Mouse (Mus musculus): ENCODE data around the gene Irx6. TPM values are rescaled to one million over a fixed set of nuclear protein-coding genes. Genes with fewer than 3 reads are reported as not detected.

Gene Irx6
- not detected in 2 replicates for polyA plus RNA-seq (2012)

DNA sequence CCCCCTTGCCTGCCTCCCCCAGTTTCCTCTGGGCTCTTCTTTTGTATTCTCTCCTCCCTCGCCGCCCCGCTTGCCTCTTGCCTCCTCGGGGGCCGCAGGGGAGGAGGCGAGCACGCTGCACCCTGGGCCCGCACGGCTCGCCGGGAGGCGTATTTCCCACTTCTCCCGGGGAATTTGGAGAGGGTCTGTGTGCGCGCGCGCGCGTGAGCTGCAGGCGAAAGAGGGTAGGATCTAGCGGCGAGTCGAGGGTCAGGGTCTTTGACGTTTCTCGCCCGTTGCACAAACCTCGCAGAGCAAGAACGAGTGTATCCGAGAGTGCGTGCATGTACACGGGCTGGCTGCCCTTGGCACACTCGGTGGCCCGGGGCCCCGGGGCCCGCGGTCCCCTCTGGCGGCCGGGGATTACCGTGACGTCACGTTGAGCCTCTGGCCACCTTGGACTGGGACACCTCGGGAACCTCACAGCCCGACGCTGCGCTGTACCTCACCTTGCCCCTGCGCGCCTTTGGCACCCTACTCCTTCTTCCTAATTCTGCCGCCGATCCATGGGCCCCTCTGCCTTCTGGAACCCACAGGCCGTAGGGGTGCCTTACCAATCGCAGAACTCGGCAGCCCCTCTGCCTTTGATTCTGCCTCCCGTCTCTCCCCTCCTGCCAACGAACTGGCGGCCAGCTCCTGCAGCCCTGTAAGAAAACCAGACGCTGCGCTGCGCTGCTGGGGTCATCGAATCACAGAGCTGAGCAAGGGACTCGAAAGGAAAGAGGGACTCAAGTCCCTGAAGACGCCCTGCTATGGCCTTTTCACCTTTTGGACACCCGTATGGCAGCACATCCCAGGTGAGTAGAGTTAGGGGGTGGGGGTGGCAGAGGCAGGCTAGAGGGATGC, at the start of gene Irx6:
Gene Irx6 (plus strand): TSS at position 45 of the 885 bp plus-strand sequence.
- H3K36me3 ChIP-seq (ENCODE audit: control insufficient read depth): no peaks in the 10 kb centered on the region
- no peak within 1 kb of the TSS for H3K4me3 ChIP-seq (replicated peaks)
- no peaks in the 10 kb centered on the region for H3K9me3 ChIP-seq (ENCODE audit: control insufficient read depth, low read length)
- peaks cover 60% of the 10 kb centered on the region for H3K27me3 ChIP-seq (ENCODE audit: control insufficient read depth)
- no peak for TF ChIP-seq GATA1 (IDR thresholded peaks at IDR 0.05; ENCODE audit: low read length)
- TF ChIP-seq TAL1 (IDR thresholded peaks at IDR 0.05; ENCODE audit: low read length): no peak
- H3K4me1 ChIP-seq (ENCODE audit: control insufficient read depth): no peaks in the 10 kb centered on the region

DNA sequence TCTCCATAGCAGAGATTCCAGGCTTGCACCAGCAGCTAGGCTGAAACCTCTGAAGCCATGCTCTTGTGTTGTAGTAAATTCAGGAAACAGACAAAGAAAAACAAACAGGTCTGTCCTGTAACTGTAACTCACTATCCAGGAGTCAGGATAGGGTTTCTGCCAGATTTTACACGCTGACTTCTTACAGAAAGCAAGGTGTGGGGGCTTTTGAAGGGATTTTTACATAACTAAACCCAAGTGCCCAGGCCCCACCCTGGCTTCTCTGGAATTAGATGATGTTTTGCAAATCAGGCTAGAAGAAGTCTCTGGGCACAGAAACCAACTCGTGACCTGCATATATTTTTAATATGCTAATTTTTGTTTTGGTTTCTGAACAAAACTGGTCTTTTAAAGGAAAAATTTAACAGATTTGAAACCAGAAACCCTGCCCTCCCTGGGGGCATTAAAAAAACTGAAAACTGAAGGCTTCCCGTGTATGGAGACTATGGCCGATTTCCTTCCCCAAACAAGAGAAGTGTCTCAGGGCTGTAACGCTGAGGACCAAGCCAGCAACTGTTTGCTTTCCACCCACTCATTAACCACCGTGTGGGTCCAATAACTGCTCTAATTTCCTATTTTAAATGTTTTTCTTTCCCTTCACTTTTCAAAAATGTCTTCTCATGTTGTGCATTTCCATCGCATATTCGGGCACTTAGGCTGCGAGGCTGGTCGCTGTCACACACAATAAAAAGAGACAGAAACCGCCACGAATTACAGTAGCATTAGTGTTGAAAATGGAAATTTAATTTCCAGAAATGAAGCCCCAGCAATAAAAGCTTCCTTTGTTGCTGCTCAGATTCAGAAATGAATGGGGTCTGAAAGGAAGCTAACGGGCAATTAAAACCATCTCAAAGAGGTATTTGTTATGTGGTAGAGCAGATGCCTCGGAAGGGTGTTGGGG, 45.1 kb upstream of the Irx6 start:
- H3K27me3 ChIP-seq (ENCODE audit: control insufficient read depth): no peaks in the 10 kb centered on the region
- H3K36me3 ChIP-seq (ENCODE audit: control insufficient read depth): no peaks in the 10 kb centered on the region
- TF ChIP-seq GATA1 (IDR thresholded peaks at IDR 0.05; ENCODE audit: low read length): no peak
- no peak for TF ChIP-seq TAL1 (IDR thresholded peaks at IDR 0.05; ENCODE audit: low read length)
- no peak overlapping the region for H3K4me3 ChIP-seq (replicated peaks)
- H3K9me3 ChIP-seq (ENCODE audit: control insufficient read depth, low read length): peaks cover 3% of the 10 kb centered on the region; the same call in 1 of the 2 replicates
- H3K4me1 ChIP-seq (ENCODE audit: control insufficient read depth): no peaks in the 10 kb centered on the region

DNA sequence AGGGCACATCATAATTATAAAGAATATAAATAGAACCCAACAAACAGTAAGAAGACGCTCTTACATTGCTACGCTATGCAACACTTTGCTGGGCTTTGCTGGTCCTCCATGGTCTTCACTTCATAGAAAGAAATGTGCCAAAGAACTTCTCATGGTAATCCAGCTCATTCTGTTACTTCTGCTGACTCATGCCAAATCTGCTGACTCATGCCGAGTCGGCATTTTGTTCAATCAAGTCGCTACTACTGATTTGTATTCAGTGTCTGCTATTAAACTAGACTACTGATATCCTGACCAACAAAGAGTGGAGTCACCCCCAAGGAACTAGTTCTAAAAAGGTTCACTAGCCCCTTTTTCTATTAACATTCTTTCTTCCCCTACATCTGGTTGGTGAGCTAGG, 40.9 kb upstream of the Irx6 start:
- TF ChIP-seq GATA1 (IDR thresholded peaks at IDR 0.05; ENCODE audit: low read length) (no peak), TAL1 (IDR thresholded peaks at IDR 0.05; ENCODE audit: low read length) (no peak)
- Histone ChIP-seq H3K4me1 (ENCODE audit: control insufficient read depth) (no peaks in the 10 kb centered on the region), H3K36me3 (ENCODE audit: control insufficient read depth) (no peaks in the 10 kb centered on the region), H3K9me3 (ENCODE audit: control insufficient read depth, low read length) (peaks cover 3% of the 10 kb centered on the region; the same call in 1 of the 2 replicates), H3K27me3 (ENCODE audit: control insufficient read depth) (no peaks in the 10 kb centered on the region), H3K4me3 (replicated peaks) (no peak overlapping the region)

DNA sequence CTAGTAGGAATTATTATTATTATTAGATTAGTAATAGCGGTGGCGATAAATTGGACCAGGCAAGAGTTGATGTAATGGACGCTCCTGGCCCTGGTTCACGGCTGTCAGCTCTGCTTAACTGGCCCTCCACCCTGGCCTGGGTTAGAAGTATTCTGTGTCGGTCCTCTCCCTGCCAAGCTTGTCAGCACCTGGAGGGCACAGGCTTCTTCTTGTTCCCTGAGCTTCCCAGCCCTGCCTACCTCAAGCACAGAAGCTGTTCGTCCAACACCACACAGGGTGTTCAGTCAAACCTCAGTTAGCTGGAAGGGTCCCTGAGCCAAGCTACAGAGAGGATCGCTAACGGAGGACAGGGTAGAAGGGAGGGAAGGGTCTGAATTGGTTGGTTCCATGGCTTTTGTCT, 33.3 kb upstream of the Irx6 start:
- no peak for TF ChIP-seq GATA1 (IDR thresholded peaks at IDR 0.05; ENCODE audit: low read length)
- TF ChIP-seq TAL1 (IDR thresholded peaks at IDR 0.05; ENCODE audit: low read length): no peak
- Histone ChIP-seq H3K4me1 (ENCODE audit: control insufficient read depth) (no peaks in the 10 kb centered on the region), H3K36me3 (ENCODE audit: control insufficient read depth) (no peaks in the 10 kb centered on the region), H3K9me3 (ENCODE audit: control insufficient read depth, low read length) (peaks cover 7% of the 10 kb centered on the region; the same call in 1 of the 2 replicates), H3K4me3 (replicated peaks) (no peak overlapping the region), H3K27me3 (ENCODE audit: control insufficient read depth) (no peaks in the 10 kb centered on the region)

DNA sequence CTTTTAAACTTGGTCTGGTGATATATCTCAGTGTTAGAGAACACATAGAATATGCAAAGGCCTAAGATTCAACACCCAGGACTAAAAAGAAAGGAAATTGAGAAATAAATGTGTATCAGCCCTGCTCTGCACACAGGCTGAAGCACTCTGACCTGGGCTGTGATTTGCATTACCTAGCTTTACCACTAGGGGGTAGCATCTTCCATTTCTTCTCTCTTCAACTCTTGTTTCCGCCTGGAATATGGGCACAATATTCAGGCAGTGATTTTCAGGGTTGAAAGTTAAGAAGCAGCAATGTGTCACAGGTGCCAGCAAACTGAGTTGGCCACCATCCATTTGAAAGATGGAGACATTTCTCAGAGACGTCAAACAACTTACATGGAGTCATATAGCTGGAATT, 27.5 kb upstream of the Irx6 start:
- Histone ChIP-seq H3K4me1 (ENCODE audit: control insufficient read depth) (no peaks in the 10 kb centered on the region), H3K36me3 (ENCODE audit: control insufficient read depth) (no peaks in the 10 kb centered on the region), H3K9me3 (ENCODE audit: control insufficient read depth, low read length) (no peaks in the 10 kb centered on the region; the same call in 1 of the 2 replicates), H3K27me3 (ENCODE audit: control insufficient read depth) (no peaks in the 10 kb centered on the region), H3K4me3 (replicated peaks) (no peak overlapping the region)
- TF ChIP-seq TAL1 (IDR thresholded peaks at IDR 0.05; ENCODE audit: low read length) (no peak), GATA1 (IDR thresholded peaks at IDR 0.05; ENCODE audit: low read length) (no peak)

DNA sequence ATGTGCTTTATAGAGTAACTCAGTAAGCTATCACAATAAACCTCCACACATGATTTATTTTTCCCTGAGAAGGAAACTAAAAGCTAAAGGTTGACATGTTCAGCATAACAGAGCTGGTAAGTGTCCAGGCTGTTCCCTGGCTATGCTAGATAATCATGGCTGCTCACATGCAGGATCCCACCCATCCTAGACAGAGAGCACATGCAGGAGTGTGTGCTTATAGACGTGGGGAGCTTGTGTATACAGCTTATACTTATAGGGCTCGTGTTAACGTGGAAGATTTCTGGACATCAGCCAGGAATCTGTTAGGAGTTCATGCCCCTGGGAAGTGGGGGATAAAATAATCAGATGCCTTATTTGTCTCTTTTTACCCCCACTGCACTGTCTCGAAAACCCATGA, 9.9 kb upstream of the Irx6 start:
- TF ChIP-seq TAL1 (IDR thresholded peaks at IDR 0.05; ENCODE audit: low read length): no peak
- TF ChIP-seq GATA1 (IDR thresholded peaks at IDR 0.05; ENCODE audit: low read length): no peak
- Histone ChIP-seq H3K4me1 (ENCODE audit: control insufficient read depth) (no peaks in the 10 kb centered on the region), H3K4me3 (replicated peaks) (no peak overlapping the region), H3K9me3 (ENCODE audit: control insufficient read depth, low read length) (no peaks in the 10 kb centered on the region), H3K36me3 (ENCODE audit: control insufficient read depth) (no peaks in the 10 kb centered on the region), H3K27me3 (ENCODE audit: control insufficient read depth) (no peaks in the 10 kb centered on the region)

DNA sequence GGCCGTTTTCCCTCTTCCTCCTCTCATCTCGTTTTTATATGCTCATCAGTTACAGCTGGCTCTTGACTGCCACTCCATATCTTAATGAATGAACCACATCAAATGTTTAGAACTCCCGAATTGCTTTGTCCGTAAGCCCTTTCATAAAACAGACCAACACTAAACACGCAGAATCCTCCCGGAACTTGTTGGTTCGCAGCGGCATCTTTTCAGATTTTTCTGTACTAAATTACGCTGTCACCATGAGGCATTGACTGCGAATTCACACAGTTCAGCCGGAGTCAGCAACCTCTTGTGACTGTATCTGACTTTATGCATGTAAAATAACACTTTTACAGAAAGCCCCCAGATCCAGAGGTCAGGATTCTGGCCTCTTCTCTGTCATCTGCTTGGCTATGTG, 3.9 kb upstream of the Irx6 start:
- peaks cover 27% of the 10 kb centered on the region for H3K27me3 ChIP-seq (ENCODE audit: control insufficient read depth)
- TF ChIP-seq TAL1 (IDR thresholded peaks at IDR 0.05; ENCODE audit: low read length) (no peak), GATA1 (IDR thresholded peaks at IDR 0.05; ENCODE audit: low read length) (no peak)
- no peaks in the 10 kb centered on the region for H3K4me1 ChIP-seq (ENCODE audit: control insufficient read depth)
- H3K4me3 ChIP-seq (replicated peaks): no peak overlapping the region
- H3K36me3 ChIP-seq (ENCODE audit: control insufficient read depth): no peaks in the 10 kb centered on the region
- H3K9me3 ChIP-seq (ENCODE audit: control insufficient read depth, low read length): no peaks in the 10 kb centered on the region

DNA sequence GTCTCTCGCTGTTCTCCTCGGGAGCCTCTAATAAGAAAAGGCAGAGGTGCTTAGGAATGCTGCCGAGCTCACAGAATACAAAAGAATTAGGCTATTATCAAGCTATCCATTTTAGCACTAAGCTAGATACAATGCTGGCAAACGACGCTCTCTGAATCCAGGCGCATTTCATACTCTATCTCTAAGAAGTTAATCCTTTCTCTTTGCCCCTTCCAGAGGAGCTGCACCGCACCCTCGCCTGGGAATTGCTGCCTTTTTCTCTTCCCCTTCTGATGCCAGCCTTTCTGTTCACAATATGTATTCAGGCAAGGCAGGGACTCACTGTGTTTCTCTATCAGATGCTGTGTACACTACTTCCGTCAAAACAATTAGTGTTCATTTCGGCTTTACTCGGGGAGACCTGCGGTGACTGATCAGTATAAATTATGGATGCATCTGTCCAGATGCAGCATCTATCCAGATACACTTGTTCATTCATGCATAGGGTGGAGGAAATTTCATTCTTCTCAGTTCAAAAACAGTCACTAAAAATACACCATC, 3.4 kb upstream of the Irx6 start:
- no peaks in the 10 kb centered on the region for H3K36me3 ChIP-seq (ENCODE audit: control insufficient read depth)
- peaks cover 32% of the 10 kb centered on the region for H3K27me3 ChIP-seq (ENCODE audit: control insufficient read depth)
- no peaks in the 10 kb centered on the region for H3K4me1 ChIP-seq (ENCODE audit: control insufficient read depth)
- H3K9me3 ChIP-seq (ENCODE audit: control insufficient read depth, low read length): no peaks in the 10 kb centered on the region
- no peak overlapping the region for H3K4me3 ChIP-seq (replicated peaks)
- TF ChIP-seq GATA1 (IDR thresholded peaks at IDR 0.05; ENCODE audit: low read length): no peak
- no peak for TF ChIP-seq TAL1 (IDR thresholded peaks at IDR 0.05; ENCODE audit: low read length)
